Mouse (Mus musculus): ENCODE results near the gene Unc13a. TPM values are rescaled to one million over a fixed set of nuclear protein-coding genes. Genes with fewer than 3 reads are reported as not detected.
"Not testable (repeated sequence)": the region's sequence is repeated elsewhere in the genome, so short reads cannot be mapped to it uniquely, and the experiment has no call there.

The Unc13a gene
- polyA plus RNA-seq, 1 experiment = 0.32 TPM

- peak overlapping the region; percentile 94 for H3K27ac ChIP-seq (replicated peaks; ENCODE audit: low read depth, low read length)
- peak overlapping the region; percentile 83 for H3K4me3 ChIP-seq (ENCODE audit: insufficient read depth, low read depth, low read length)
- H3K4me1 ChIP-seq (ENCODE audit: control insufficient read depth, insufficient read depth, insufficient read length, low read length) = no peaks in the 10 kb centered on the region
Measured at GRCm38 (mm10) chr8:71700493-71701269, 29.1 kb upstream of the Unc13a start.

GRCm38 (mm10) chr8:71695456-71695855 is 23.9 kb upstream of the Unc13a start:
- not testable (repeated sequence) for H3K4me1 ChIP-seq (ENCODE audit: control insufficient read depth, insufficient read depth, insufficient read length, low read length); H3K27ac ChIP-seq (replicated peaks; ENCODE audit: low read depth, low read length)

GRCm38 (mm10) chr8:71693166-71694041 is 21.8 kb upstream of the Unc13a start:
- no peak overlapping the region for H3K27ac ChIP-seq (replicated peaks; ENCODE audit: low read depth, low read length)
- no peak overlapping the region for H3K4me3 ChIP-seq (ENCODE audit: insufficient read depth, low read depth, low read length)
- no peaks in the 10 kb centered on the region; the same call in 1 of the 2 replicates for H3K4me1 ChIP-seq (ENCODE audit: control insufficient read depth, insufficient read depth, insufficient read length, low read length)

More at GRCm38 (mm10) chr8:71695456-71695855, 23.9 kb upstream of the Unc13a start:
- not testable (repeated sequence) for H3K4me3 ChIP-seq (ENCODE audit: insufficient read depth, low read depth, low read length)

- Histone ChIP-seq H3K4me1 (ENCODE audit: control insufficient read depth, insufficient read depth, insufficient read length, low read length) (no peaks in the 10 kb centered on the region; the same call in 1 of the 2 replicates), H3K27ac (replicated peaks; ENCODE audit: low read depth, low read length) (no peak overlapping the region), H3K4me3 (ENCODE audit: insufficient read depth, low read depth, low read length) (no peak overlapping the region)
Measured at GRCm38 (mm10) chr8:71692509-71692908, 21.0 kb upstream of the Unc13a start.

- no peak within 1 kb of the TSS for H3K27ac ChIP-seq (replicated peaks; ENCODE audit: low read depth, low read length)
- H3K4me3 ChIP-seq (ENCODE audit: insufficient read depth, low read depth, low read length) = no peak within 1 kb of the TSS
- H3K4me1 ChIP-seq (ENCODE audit: control insufficient read depth, insufficient read depth, insufficient read length, low read length) = no peaks in the 10 kb centered on the region; the same call in 1 of the 2 replicates
Measured at GRCm38 (mm10) chr8:71689028-71689427, 17.5 kb upstream of the Unc13a start, which contains the start of gene Insl3. Insl3 (plus strand) TSS chr8:71689214.

GRCm38 (mm10) chr8:71687616-71688015 is 16.1 kb upstream of the Unc13a start:
- H3K4me1 ChIP-seq (ENCODE audit: control insufficient read depth, insufficient read depth, insufficient read length, low read length) = no peaks in the 10 kb centered on the region; the same call in 1 of the 2 replicates
- no peak overlapping the region for H3K4me3 ChIP-seq (ENCODE audit: insufficient read depth, low read depth, low read length)
- no peak overlapping the region for H3K27ac ChIP-seq (replicated peaks; ENCODE audit: low read depth, low read length)

- Histone ChIP-seq H3K4me3 (ENCODE audit: insufficient read depth, low read depth, low read length) (no peak overlapping the region), H3K4me1 (ENCODE audit: control insufficient read depth, insufficient read depth, insufficient read length, low read length) (no peaks in the 10 kb centered on the region; the same call in 1 of the 2 replicates), H3K27ac (replicated peaks; ENCODE audit: low read depth, low read length) (no peak overlapping the region)
Measured at GRCm38 (mm10) chr8:71686143-71686734, 14.7 kb upstream of the Unc13a start.

GRCm38 (mm10) chr8:71685573-71685972 is 14.0 kb upstream of the Unc13a start:
- no peak overlapping the region for H3K27ac ChIP-seq (replicated peaks; ENCODE audit: low read depth, low read length)
- H3K4me1 ChIP-seq (ENCODE audit: control insufficient read depth, insufficient read depth, insufficient read length, low read length) = peaks cover 3% of the 10 kb centered on the region; the same call in 1 of the 2 replicates
- H3K4me3 ChIP-seq (ENCODE audit: insufficient read depth, low read depth, low read length) = no peak overlapping the region

GRCm38 (mm10) chr8:71684701-71685100 is 13.1 kb upstream of the Unc13a start:
- Histone ChIP-seq H3K4me1 (ENCODE audit: control insufficient read depth, insufficient read depth, insufficient read length, low read length) (peaks cover 6% of the 10 kb centered on the region; the same call in 1 of the 2 replicates), H3K27ac (replicated peaks; ENCODE audit: low read depth, low read length) (no peak overlapping the region), H3K4me3 (ENCODE audit: insufficient read depth, low read depth, low read length) (no peak overlapping the region)

- Histone ChIP-seq H3K27ac (replicated peaks; ENCODE audit: low read depth, low read length) (no peak overlapping the region), H3K4me3 (ENCODE audit: insufficient read depth, low read depth, low read length) (no peak overlapping the region), H3K4me1 (ENCODE audit: control insufficient read depth, insufficient read depth, insufficient read length, low read length) (peaks cover 19% of the 10 kb centered on the region)
Measured at GRCm38 (mm10) chr8:71682832-71683231, 11.3 kb upstream of the Unc13a start.

GRCm38 (mm10) chr8:71681369-71681915 is 9.9 kb upstream of the Unc13a start:
- no peak overlapping the region for H3K27ac ChIP-seq (replicated peaks; ENCODE audit: low read depth, low read length)
- no peak overlapping the region for H3K4me3 ChIP-seq (ENCODE audit: insufficient read depth, low read depth, low read length)
- peaks cover 24% of the 10 kb centered on the region for H3K4me1 ChIP-seq (ENCODE audit: control insufficient read depth, insufficient read depth, insufficient read length, low read length)

- Histone ChIP-seq H3K4me3 (ENCODE audit: insufficient read depth, low read depth, low read length) (no peak overlapping the region), H3K4me1 (ENCODE audit: control insufficient read depth, insufficient read depth, insufficient read length, low read length) (peaks cover 28% of the 10 kb centered on the region), H3K27ac (replicated peaks; ENCODE audit: low read depth, low read length) (peak overlapping the region; percentile 5; the same call in 1 of the 2 replicates)
Measured at GRCm38 (mm10) chr8:71680471-71680870, 8.9 kb upstream of the Unc13a start.

- Histone ChIP-seq H3K4me1 (ENCODE audit: control insufficient read depth, insufficient read depth, insufficient read length, low read length) (peaks cover 32% of the 10 kb centered on the region), H3K4me3 (ENCODE audit: insufficient read depth, low read depth, low read length) (no peak overlapping the region; the same call in 1 of the 2 replicates), H3K27ac (replicated peaks; ENCODE audit: low read depth, low read length) (no peak overlapping the region)
Measured at GRCm38 (mm10) chr8:71679550-71680168, 8.1 kb upstream of the Unc13a start.

GRCm38 (mm10) chr8:71679116-71679515 is 7.6 kb upstream of the Unc13a start:
- H3K4me1 ChIP-seq (ENCODE audit: control insufficient read depth, insufficient read depth, insufficient read length, low read length) = peaks cover 32% of the 10 kb centered on the region
- H3K4me3 ChIP-seq (ENCODE audit: insufficient read depth, low read depth, low read length) = no peak overlapping the region
- H3K27ac ChIP-seq (replicated peaks; ENCODE audit: low read depth, low read length) = no peak overlapping the region
